Mouse (Mus musculus): ENCODE measurements around the gene Wdr82. TPM values are rescaled to one million over a fixed set of nuclear protein-coding genes. Genes with fewer than 3 reads are reported as not detected.
A peak's percentile ranks its signal among the peaks of the same experiment; 100 is the strongest.

Wdr82 gene
- 35.5 and 35.9 TPM in 2 replicates for polyA plus RNA-seq (2015; fragmentation: Nextera tagmentation; extraction: Ambion mirVana)

- Histone ChIP-seq H3K27me3 (ENCODE audit: control insufficient read depth, insufficient read depth, low read depth, low read length) (no peaks in the 10 kb centered on the region), H3K27ac (ENCODE audit: low read length) (peak within 1 kb of the TSS; percentile 98), H3K4me1 (ENCODE audit: control insufficient read depth, insufficient read depth, low read length) (peaks cover 34% of the 10 kb centered on the region), H3K4me3 (ENCODE audit: low read depth, low read length) (peak within 1 kb of the TSS; percentile 66), H3K4me2 (ENCODE audit: low read length) (peak within 1 kb of the TSS; percentile 90), H3K36me3 (ENCODE audit: control insufficient read depth, insufficient read depth, low read length) (no peaks in the 10 kb centered on the region), H3K9ac (ENCODE audit: low read depth, low read length) (peak within 1 kb of the TSS; percentile 96), H3K9me3 (replicated peaks; ENCODE audit: control insufficient read depth, low read length, poor library complexity, severe bottlenecking) (no peaks in the 10 kb centered on the region)
- WGBS, result under 1% methylated on average over 70 of the region's 81 CpGs
- peak; percentile 93 for ATAC-seq
Observed at GRCm38 (mm10) chr9:106170556-106171345, at the start of gene Wdr82. Gene Wdr82, plus strand, starts transcription at chr9:106170928.

GRCm38 (mm10) chr9:106123599-106123998 is 47.1 kb upstream of the Wdr82 start:
- Histone ChIP-seq H3K36me3 (ENCODE audit: control insufficient read depth, insufficient read depth, low read length) (no peaks in the 10 kb centered on the region), H3K4me1 (ENCODE audit: control insufficient read depth, insufficient read depth, low read length) (peaks cover 19% of the 10 kb centered on the region), H3K4me3 (ENCODE audit: low read depth, low read length) (no peak overlapping the region), H3K27me3 (ENCODE audit: control insufficient read depth, insufficient read depth, low read depth, low read length) (no peaks in the 10 kb centered on the region), H3K9ac (ENCODE audit: low read depth, low read length) (no peak overlapping the region), H3K9me3 (replicated peaks; ENCODE audit: control insufficient read depth, low read length, poor library complexity, severe bottlenecking) (no peaks in the 10 kb centered on the region), H3K4me2 (ENCODE audit: low read length) (no peak overlapping the region), H3K27ac (ENCODE audit: low read length) (no peak overlapping the region)
- ATAC-seq, result no peak
- 54% methylated on average over 4 of the region's 4 CpGs for WGBS

- H3K27ac ChIP-seq (ENCODE audit: low read length), result peak overlapping the region; percentile 87
- H3K9me3 ChIP-seq (replicated peaks; ENCODE audit: control insufficient read depth, low read length, poor library complexity, severe bottlenecking), result no peaks in the 10 kb centered on the region
- no peaks in the 10 kb centered on the region for H3K36me3 ChIP-seq (ENCODE audit: control insufficient read depth, insufficient read depth, low read length)
- H3K4me3 ChIP-seq (ENCODE audit: low read depth, low read length), result no peak overlapping the region
- H3K9ac ChIP-seq (ENCODE audit: low read depth, low read length), result peak overlapping the region; percentile 5; the same call in 1 of the 2 replicates
- peaks cover 19% of the 10 kb centered on the region for H3K4me1 ChIP-seq (ENCODE audit: control insufficient read depth, insufficient read depth, low read length)
- ATAC-seq, result peak; percentile 93
- 0% methylated on average over 2 of the region's 2 CpGs for WGBS
- H3K4me2 ChIP-seq (ENCODE audit: low read length), result no peak overlapping the region; the same call in 1 of the 2 replicates
- no peaks in the 10 kb centered on the region for H3K27me3 ChIP-seq (ENCODE audit: control insufficient read depth, insufficient read depth, low read depth, low read length)
Observed at GRCm38 (mm10) chr9:106126786-106127251, 43.9 kb upstream of the Wdr82 start.

GRCm38 (mm10) chr9:106129072-106129471 is 41.7 kb upstream of the Wdr82 start:
- no peak overlapping the region for H3K4me3 ChIP-seq (ENCODE audit: low read depth, low read length)
- H3K9me3 ChIP-seq (replicated peaks; ENCODE audit: control insufficient read depth, low read length, poor library complexity, severe bottlenecking), result no peaks in the 10 kb centered on the region
- no peak for ATAC-seq
- H3K27ac ChIP-seq (ENCODE audit: low read length), result no peak overlapping the region
- no peaks in the 10 kb centered on the region for H3K27me3 ChIP-seq (ENCODE audit: control insufficient read depth, insufficient read depth, low read depth, low read length)
- peaks cover 19% of the 10 kb centered on the region for H3K4me1 ChIP-seq (ENCODE audit: control insufficient read depth, insufficient read depth, low read length)
- no peak overlapping the region for H3K4me2 ChIP-seq (ENCODE audit: low read length)
- no peaks in the 10 kb centered on the region for H3K36me3 ChIP-seq (ENCODE audit: control insufficient read depth, insufficient read depth, low read length)
- no peak overlapping the region for H3K9ac ChIP-seq (ENCODE audit: low read depth, low read length)
- WGBS, result 94% methylated on average over 2 of the region's 2 CpGs

- H3K9me3 ChIP-seq (replicated peaks; ENCODE audit: control insufficient read depth, low read length, poor library complexity, severe bottlenecking), result no peaks in the 10 kb centered on the region
- peaks cover 19% of the 10 kb centered on the region for H3K4me1 ChIP-seq (ENCODE audit: control insufficient read depth, insufficient read depth, low read length)
- H3K4me2 ChIP-seq (ENCODE audit: low read length), result no peak overlapping the region
- 81% methylated on average over 7 of the region's 7 CpGs for WGBS
- no peak overlapping the region for H3K27ac ChIP-seq (ENCODE audit: low read length)
- ATAC-seq, result no peak
- no peak overlapping the region for H3K4me3 ChIP-seq (ENCODE audit: low read depth, low read length)
- H3K27me3 ChIP-seq (ENCODE audit: control insufficient read depth, insufficient read depth, low read depth, low read length), result no peaks in the 10 kb centered on the region
- no peaks in the 10 kb centered on the region for H3K36me3 ChIP-seq (ENCODE audit: control insufficient read depth, insufficient read depth, low read length)
- H3K9ac ChIP-seq (ENCODE audit: low read depth, low read length), result no peak overlapping the region
Observed at GRCm38 (mm10) chr9:106130250-106130649, 40.5 kb upstream of the Wdr82 start.

- H3K27ac ChIP-seq (ENCODE audit: low read length), result no peak overlapping the region
- no peaks in the 10 kb centered on the region for H3K27me3 ChIP-seq (ENCODE audit: control insufficient read depth, insufficient read depth, low read depth, low read length)
- no peak for ATAC-seq
- H3K9ac ChIP-seq (ENCODE audit: low read depth, low read length), result no peak overlapping the region
- H3K9me3 ChIP-seq (replicated peaks; ENCODE audit: control insufficient read depth, low read length, poor library complexity, severe bottlenecking), result no peaks in the 10 kb centered on the region
- no peak overlapping the region for H3K4me3 ChIP-seq (ENCODE audit: low read depth, low read length)
- WGBS, result 39% methylated on average over 10 of the region's 10 CpGs
- H3K4me1 ChIP-seq (ENCODE audit: control insufficient read depth, insufficient read depth, low read length), result no peaks in the 10 kb centered on the region; the same call in 1 of the 2 replicates
- H3K4me2 ChIP-seq (ENCODE audit: low read length), result no peak overlapping the region
- no peaks in the 10 kb centered on the region for H3K36me3 ChIP-seq (ENCODE audit: control insufficient read depth, insufficient read depth, low read length)
Observed at GRCm38 (mm10) chr9:106137671-106138216, 33.0 kb upstream of the Wdr82 start.

GRCm38 (mm10) chr9:106139763-106140162 is 31.0 kb upstream of the Wdr82 start:
- H3K4me2 ChIP-seq (ENCODE audit: low read length), result no peak overlapping the region
- no peak overlapping the region for H3K9ac ChIP-seq (ENCODE audit: low read depth, low read length)
- ATAC-seq, result 0 out of 2 replicates have a peak, but pooled peaks have one; percentile 46
- no peaks in the 10 kb centered on the region for H3K9me3 ChIP-seq (replicated peaks; ENCODE audit: control insufficient read depth, low read length, poor library complexity, severe bottlenecking)
- H3K27me3 ChIP-seq (ENCODE audit: control insufficient read depth, insufficient read depth, low read depth, low read length), result no peaks in the 10 kb centered on the region
- no peaks in the 10 kb centered on the region for H3K36me3 ChIP-seq (ENCODE audit: control insufficient read depth, insufficient read depth, low read length)
- no peak overlapping the region for H3K4me3 ChIP-seq (ENCODE audit: low read depth, low read length)
- WGBS, result 43% methylated on average over 10 of the region's 10 CpGs
- no peaks in the 10 kb centered on the region; the same call in 1 of the 2 replicates for H3K4me1 ChIP-seq (ENCODE audit: control insufficient read depth, insufficient read depth, low read length)
- H3K27ac ChIP-seq (ENCODE audit: low read length), result no peak overlapping the region

- no peak for ATAC-seq
- Histone ChIP-seq H3K4me2 (ENCODE audit: low read length) (no peak overlapping the region), H3K4me3 (ENCODE audit: low read depth, low read length) (no peak overlapping the region), H3K9ac (ENCODE audit: low read depth, low read length) (no peak overlapping the region), H3K9me3 (replicated peaks; ENCODE audit: control insufficient read depth, low read length, poor library complexity, severe bottlenecking) (no peaks in the 10 kb centered on the region), H3K27me3 (ENCODE audit: control insufficient read depth, insufficient read depth, low read depth, low read length) (no peaks in the 10 kb centered on the region), H3K36me3 (ENCODE audit: control insufficient read depth, insufficient read depth, low read length) (no peaks in the 10 kb centered on the region), H3K27ac (ENCODE audit: low read length) (no peak overlapping the region), H3K4me1 (ENCODE audit: control insufficient read depth, insufficient read depth, low read length) (peaks cover 3% of the 10 kb centered on the region)
- 52% methylated on average over 12 of the region's 12 CpGs for WGBS
Observed at GRCm38 (mm10) chr9:106141955-106142354, 28.8 kb upstream of the Wdr82 start.

- Histone ChIP-seq H3K4me3 (ENCODE audit: low read depth, low read length) (no peak overlapping the region), H3K4me1 (ENCODE audit: control insufficient read depth, insufficient read depth, low read length) (peaks cover 11% of the 10 kb centered on the region), H3K27ac (ENCODE audit: low read length) (no peak overlapping the region), H3K36me3 (ENCODE audit: control insufficient read depth, insufficient read depth, low read length) (no peaks in the 10 kb centered on the region), H3K9me3 (replicated peaks; ENCODE audit: control insufficient read depth, low read length, poor library complexity, severe bottlenecking) (no peaks in the 10 kb centered on the region), H3K4me2 (ENCODE audit: low read length) (no peak overlapping the region), H3K9ac (ENCODE audit: low read depth, low read length) (no peak overlapping the region), H3K27me3 (ENCODE audit: control insufficient read depth, insufficient read depth, low read depth, low read length) (no peaks in the 10 kb centered on the region)
- WGBS, result 70% methylated on average over 7 of the region's 7 CpGs
- ATAC-seq, result no peak
Observed at GRCm38 (mm10) chr9:106144176-106144575, 26.6 kb upstream of the Wdr82 start.

Data from midbrain, embryonic 16.5 days (tissue).